Mouse (Mus musculus) spleen, adult 2 months (tissue): ENCODE measurements around the gene Arid1b.

ENCODE experiments used
- CTCF ChIP-seq: fragments of 200-500 bp; IDR thresholded peaks from 2 replicates; pipeline ENCODE4 v1.5.1; 2011; ENCODE audit warnings: mild to moderate bottlenecking, inconsistent platforms; ENCODE audit not compliant: insufficient read depth, insufficient read length, insufficient replicate concordance; ENCODE audit errors: extremely low read depth
- POLR2A ChIP-seq: fragments of 200-500 bp; IDR thresholded peaks from 2 replicates; pipeline ENCODE4 v1.6.1; 2011; ENCODE audit warnings: low read depth, low read length, inconsistent platforms

DNA sequence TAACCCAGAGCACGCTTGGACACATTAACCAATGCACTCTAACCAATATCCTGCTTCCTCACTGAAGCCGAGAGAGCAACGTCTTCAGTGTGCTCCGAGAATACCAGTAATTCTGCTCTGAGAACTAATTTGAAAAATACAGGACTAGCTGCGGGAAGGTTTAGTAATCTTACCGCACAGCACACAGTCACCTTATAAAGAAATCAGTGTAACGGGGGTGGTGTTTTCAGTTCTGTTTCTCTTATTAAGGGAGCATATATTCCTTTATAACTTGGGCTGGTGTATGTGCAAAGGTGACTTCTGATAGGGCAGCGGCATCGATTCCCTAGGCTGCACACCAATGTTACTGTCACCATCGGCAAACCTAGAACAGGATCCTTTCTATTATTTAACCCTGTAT is 5.9 kb downstream of the Arid1b start:
- no peak for TF ChIP-seq CTCF
- TF ChIP-seq POLR2A: no peak
